Mouse (Mus musculus): Measurements from ENCODE around the gene Tnpo3.
"Not testable (repeated sequence)": the region's sequence is repeated elsewhere in the genome, so short reads cannot be mapped to it uniquely, and the experiment has no call there.

Gene Tnpo3

GRCm38 (mm10) chr6:29620176-29620575, 10.5 kb upstream of the Tnpo3 start:
- peak; percentile 15 to 40 for DNase-seq

GRCm38 (mm10) chr6:29610020-29610640, 443 bp upstream of the Tnpo3 start:
- DNase-seq = peak in 1 of 2 experiments; percentile 4

GRCm38 (mm10) chr6:29600188-29600587, 9.5 kb downstream of the Tnpo3 start:
- no peak for DNase-seq

GRCm38 (mm10) chr6:29595656-29596055, 14.0 kb downstream of the Tnpo3 start:
- no peak for DNase-seq

- no peak for DNase-seq
These were observed 28.5 kb downstream of the Tnpo3 start for GRCm38 (mm10) chr6:29581202-29581601.

- no peak for DNase-seq
These were observed 28.9 kb downstream of the Tnpo3 start for GRCm38 (mm10) chr6:29580770-29581169.

- DNase-seq = not testable (repeated sequence)
These were observed 33.3 kb downstream of the Tnpo3 start for GRCm38 (mm10) chr6:29576388-29576787.

- DNase-seq = no peak
These were observed 52.6 kb downstream of the Tnpo3 start for GRCm38 (mm10) chr6:29557112-29557511.

GRCm38 (mm10) chr6:29552526-29552925, 57.2 kb downstream of the Tnpo3 start:
- DNase-seq = no peak

- DNase-seq = no peak
These were observed 61.6 kb downstream of the Tnpo3 start for GRCm38 (mm10) chr6:29548086-29548485.

GRCm38 (mm10) chr6:29547582-29547981, 62.1 kb downstream of the Tnpo3 start:
- DNase-seq = no peak

- DNase-seq = no peak
These were observed 64.1 kb downstream of the Tnpo3 start for GRCm38 (mm10) chr6:29545611-29546010.

- peak in 1 of 2 experiments; percentile 29 for DNase-seq
These were observed 68.7 kb downstream of the Tnpo3 start for GRCm38 (mm10) chr6:29540956-29541355.

- DNase-seq = no peak
These were observed 69.5 kb downstream of the Tnpo3 start for GRCm38 (mm10) chr6:29540223-29540622.

- no peak for DNase-seq
These were observed 70.2 kb downstream of the Tnpo3 start for GRCm38 (mm10) chr6:29539502-29539901.

- DNase-seq = peak in 1 of 2 experiments; percentile 18
These were observed 72.5 kb downstream of the Tnpo3 start for GRCm38 (mm10) chr6:29537221-29537620.

- peak in 1 of 2 experiments; percentile 15 for DNase-seq
These were observed 73.0 kb downstream of the Tnpo3 start for GRCm38 (mm10) chr6:29536651-29537193.

GRCm38 (mm10) chr6:29535316-29535715, 74.4 kb downstream of the Tnpo3 start:
- peak; percentile 74 to 83 for DNase-seq

GRCm38 (mm10) chr6:29530050-29530449, 79.6 kb downstream of the Tnpo3 start:
- no peak for DNase-seq

- DNase-seq = no peak
These were observed 80.3 kb downstream of the Tnpo3 start for GRCm38 (mm10) chr6:29529444-29529820.

GRCm38 (mm10) chr6:29528561-29529443, 80.9 kb downstream of the Tnpo3 start:
- peak in 1 of 2 experiments; percentile 25 for DNase-seq

GRCm38 (mm10) chr6:29528165-29528505, 81.6 kb downstream of the Tnpo3 start:
- no peak for DNase-seq

- DNase-seq = peak in 1 of 2 experiments; percentile 24
These were observed 82.1 kb downstream of the Tnpo3 start for GRCm38 (mm10) chr6:29527361-29528164.

Data from kidney, postnatal 36 days (tissue).